Mouse (Mus musculus): ENCODE results near the gene Gpr137b. TPM values are rescaled to one million over a fixed set of nuclear protein-coding genes. Genes with fewer than 3 reads are reported as not detected.
"Not testable (repeated sequence)": the region's sequence is repeated elsewhere in the genome, so short reads cannot be mapped to it uniquely, and the experiment has no call there.

Gpr137b gene
- polyA plus RNA-seq, 1 experiment: not detected

- no peaks in the 10 kb centered on the region for H3K4me1 ChIP-seq (ENCODE audit: control insufficient read depth, insufficient read depth, low read length)
- TF ChIP-seq CTCF (IDR thresholded peaks at IDR 0.05; ENCODE audit: insufficient read depth, low read depth, low read length) (0 out of 2 replicates have a peak, but pooled peaks have one; percentile 14), POLR2A (IDR thresholded peaks at IDR 0.05; ENCODE audit: insufficient read depth, low read depth, low read length) (no peak)
- no peak overlapping the region for H3K4me3 ChIP-seq (ENCODE audit: insufficient read depth, low read depth, low read length)
- H3K27ac ChIP-seq (ENCODE audit: insufficient read depth, low read depth, low read length): no peak overlapping the region
- 56% methylated on average over 4 of the region's 4 CpGs for WGBS
Observed at GRCm38 (mm10) chr13:13349288-13349687, 44.5 kb downstream of the Gpr137b start.

DNA sequence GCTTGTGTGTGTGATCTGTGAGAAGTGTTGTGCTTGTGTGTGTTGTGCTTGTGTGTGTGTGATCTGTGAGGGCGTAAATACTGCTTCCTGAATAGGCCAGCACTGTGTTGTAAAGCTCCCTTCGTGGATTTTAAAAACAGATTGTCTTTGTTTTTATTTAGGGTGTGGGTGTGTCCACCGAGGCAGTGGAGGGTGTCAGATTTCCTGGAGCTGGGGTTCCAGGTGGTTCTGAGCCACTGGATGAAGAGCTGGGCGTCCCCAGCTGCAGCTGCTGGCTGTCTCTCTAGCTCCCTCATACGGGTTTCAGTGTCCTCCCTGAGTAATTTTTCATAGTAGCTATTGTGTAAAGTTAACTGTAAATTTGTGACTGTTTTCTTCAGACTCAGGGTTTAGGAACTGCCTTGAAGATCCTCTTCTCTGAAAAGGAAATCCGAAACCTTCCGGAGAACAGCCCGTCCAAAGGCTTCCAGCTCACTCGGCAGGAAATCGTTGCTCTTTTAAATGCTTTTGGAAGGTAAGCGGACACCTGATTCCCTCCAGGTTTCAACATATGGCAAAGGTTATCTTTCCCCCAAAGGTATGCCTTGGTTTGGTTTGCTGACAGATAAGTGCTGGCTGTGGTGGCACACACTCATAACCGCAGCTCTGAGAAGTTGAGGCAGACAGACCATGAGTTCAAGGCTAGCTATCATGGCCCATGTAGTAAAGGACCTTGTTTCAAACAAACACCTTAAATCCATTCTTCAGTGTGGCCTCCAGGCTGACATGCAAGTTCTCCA lies 46.0 kb downstream of the Gpr137b start:
- H3K27ac ChIP-seq (ENCODE audit: insufficient read depth, low read depth, low read length); H3K4me3 ChIP-seq (ENCODE audit: insufficient read depth, low read depth, low read length); H3K4me1 ChIP-seq (ENCODE audit: control insufficient read depth, insufficient read depth, low read length): not testable (repeated sequence)
- 35% methylated on average over 12 of the region's 12 CpGs for WGBS

- 91% methylated on average over 8 of the region's 8 CpGs for WGBS
- H3K27ac ChIP-seq (ENCODE audit: insufficient read depth, low read depth, low read length); H3K4me1 ChIP-seq (ENCODE audit: control insufficient read depth, insufficient read depth, low read length); H3K4me3 ChIP-seq (ENCODE audit: insufficient read depth, low read depth, low read length): not testable (repeated sequence)
Observed at GRCm38 (mm10) chr13:13337361-13337760, 56.5 kb downstream of the Gpr137b start.

- TF ChIP-seq CTCF (IDR thresholded peaks at IDR 0.05; ENCODE audit: insufficient read depth, low read depth, low read length): no peak
- no peak for TF ChIP-seq POLR2A (IDR thresholded peaks at IDR 0.05; ENCODE audit: insufficient read depth, low read depth, low read length)
- no peaks in the 10 kb centered on the region for H3K4me1 ChIP-seq (ENCODE audit: control insufficient read depth, insufficient read depth, low read length)
- H3K4me3 ChIP-seq (ENCODE audit: insufficient read depth, low read depth, low read length): no peak overlapping the region
- 2% methylated on average over 2 of the region's 2 CpGs for WGBS
- H3K27ac ChIP-seq (ENCODE audit: insufficient read depth, low read depth, low read length): no peak overlapping the region
Observed at GRCm38 (mm10) chr13:13328876-13329275, 64.9 kb downstream of the Gpr137b start.

Other genes starting within 250 kb of the Gpr137b start
- gene Prl2c5, start 211.3 kb downstream of the Gpr137b start, polyA plus RNA-seq (2012; ENCODE audit: insufficient read depth, insufficient read length, low replicate concordance, missing spikeins): not detected in 2 replicates
- gene Nid1, start 43.5 kb upstream of the Gpr137b start, polyA plus RNA-seq (2012; ENCODE audit: insufficient read depth, insufficient read length, low replicate concordance, missing spikeins): not detected in 2 replicates
- gene Lyst, start 196.4 kb upstream of the Gpr137b start, polyA plus RNA-seq (2012; ENCODE audit: insufficient read depth, insufficient read length, low replicate concordance, missing spikeins): 50.5 and 78.4 TPM in 2 replicates

Data from olfactory bulb, adult 2 months (tissue).